Mouse (Mus musculus): ENCODE results near the gene Tmem242.

- TF ChIP-seq CTCF (IDR thresholded peaks at IDR 0.05; ENCODE audit: insufficient read depth, low read depth, low read length), result no peak
- TF ChIP-seq POLR2A (IDR thresholded peaks at IDR 0.05; ENCODE audit: insufficient read depth, low read depth, low read length), result no peak
Observed at GRCm38 (mm10) chr17:5365992-5366398, 74.1 kb downstream of the Tmem242 start.

Data from olfactory bulb, adult 2 months (tissue).